Mouse (Mus musculus) cerebellum, adult 11 months (tissue): Measurements from ENCODE around the gene Grpel1.

Experiments
- DNase-seq: peaks from one replicate; pipeline ENCODE4 v3.0.0; 2022

Grpel1 gene

GRCm38 (mm10) chr5:36462810-36463209, 2.0 kb upstream of the Grpel1 start:
- peak; percentile 69 for DNase-seq

GRCm38 (mm10) chr5:36463391-36463790, 1.4 kb upstream of the Grpel1 start:
- no peak for DNase-seq

GRCm38 (mm10) chr5:36465889-36466288, 1.1 kb downstream of the Grpel1 start:
- no peak for DNase-seq

GRCm38 (mm10) chr5:36471206-36471605, 6.4 kb downstream of the Grpel1 start:
- no peak for DNase-seq

GRCm38 (mm10) chr5:36472876-36473655, 8.3 kb downstream of the Grpel1 start:
- no peak for DNase-seq

- peak; percentile 56 for DNase-seq
These were observed 9.5 kb downstream of the Grpel1 start for GRCm38 (mm10) chr5:36474283-36474682.

GRCm38 (mm10) chr5:36477486-36477885, 12.7 kb downstream of the Grpel1 start:
- no peak for DNase-seq

GRCm38 (mm10) chr5:36478540-36479420, 14.0 kb downstream of the Grpel1 start:
- DNase-seq, result no peak

- DNase-seq, result no peak
These were observed 14.9 kb downstream of the Grpel1 start for GRCm38 (mm10) chr5:36479735-36480134.

GRCm38 (mm10) chr5:36480398-36480797, 15.6 kb downstream of the Grpel1 start:
- no peak for DNase-seq

GRCm38 (mm10) chr5:36481114-36481513, 16.3 kb downstream of the Grpel1 start:
- no peak for DNase-seq

GRCm38 (mm10) chr5:36483203-36484101, 18.7 kb downstream of the Grpel1 start:
- DNase-seq, result peak; percentile 52

GRCm38 (mm10) chr5:36484171-36484990, 19.6 kb downstream of the Grpel1 start, which contains the start of the genes Tada2b and Ccdc96:
TSS of gene Tada2b (minus strand) at chr5:36484285.
TSS of gene Ccdc96 (plus strand) at chr5:36484588.
- peak; percentile 99 for DNase-seq

GRCm38 (mm10) chr5:36485306-36485705, 20.5 kb downstream of the Grpel1 start:
- no peak for DNase-seq

- DNase-seq, result no peak
These were observed 24.4 kb downstream of the Grpel1 start for GRCm38 (mm10) chr5:36489225-36489624.

GRCm38 (mm10) chr5:36493919-36494318, 29.1 kb downstream of the Grpel1 start:
- DNase-seq, result no peak

- DNase-seq, result no peak
These were observed 29.9 kb downstream of the Grpel1 start for GRCm38 (mm10) chr5:36494709-36495108.

- DNase-seq, result no peak
These were observed 40.4 kb downstream of the Grpel1 start for GRCm38 (mm10) chr5:36505235-36505634.

- no peak for DNase-seq
These were observed 40.8 kb downstream of the Grpel1 start for GRCm38 (mm10) chr5:36505643-36506042.

GRCm38 (mm10) chr5:36508351-36508750, 43.6 kb downstream of the Grpel1 start:
- DNase-seq, result no peak

- DNase-seq, result no peak
These were observed 46.2 kb downstream of the Grpel1 start for GRCm38 (mm10) chr5:36510956-36511355.

- DNase-seq, result no peak
These were observed 50.3 kb downstream of the Grpel1 start for GRCm38 (mm10) chr5:36515126-36515525.
